Mouse (Mus musculus) embryonic facial prominence, embryonic 10.5 days (tissue): ENCODE data around the gene Gm29609. TPM values are rescaled to one million over a fixed set of nuclear protein-coding genes. Genes with fewer than 3 reads are reported as not detected.
A peak's percentile ranks its signal among the peaks of the same experiment; 100 is the strongest.

ENCODE experiments used
- DNase-seq: peaks from one replicate; pipeline ENCODE4 v3.0.0-alpha.2; 2017; ENCODE audit warnings: low spot score
- H3K27ac ChIP-seq: fragments of 300-500 bp; sonication (generic); replicated peaks from 2 replicates; pipeline ENCODE4 v1.5.1; 2016; ENCODE audit warnings: mild to moderate bottlenecking
- H3K27me3 ChIP-seq: fragments of 300-500 bp; sonication (generic); replicated peaks from 2 replicates; pipeline ENCODE4 v1.6.1; 2016; ENCODE audit warnings: low read depth, mild to moderate bottlenecking; ENCODE audit not compliant: poor library complexity, severe bottlenecking
- H3K36me3 ChIP-seq: fragments of 300-500 bp; sonication (generic); replicated peaks from 2 replicates; pipeline ENCODE4 v1.6.1; 2016; ENCODE audit warnings: mild to moderate bottlenecking, moderate library complexity
- H3K4me1 ChIP-seq: fragments of 300-500 bp; sonication (generic); 2 replicates; pipeline ENCODE4 v1.6.1; 2016
- H3K4me3 ChIP-seq: fragments of 300-500 bp; sonication (generic); 2 replicates; pipeline ENCODE4 v1.5.1; 2016; ENCODE audit warnings: mild to moderate bottlenecking, moderate library complexity
- H3K9me3 ChIP-seq: fragments of 300-500 bp; sonication (generic); 2 replicates; pipeline ENCODE4 v1.6.1; 2016; ENCODE audit warnings: mild to moderate bottlenecking
- WGBS: fragments of 180-500 bp; shearing (Covaris S2); methylation state at CpG from one replicate; pipeline ENCODE4 v1.1.7; 2016; 5-methylcytosine and 5-hydroxymethylcytosine counted together
- polyA plus RNA-seq: library from polyadenylated mRNA; unstranded; fragments of >200 nt; fragmentation: Nextera tagmentation; extraction: Ambion mirVana; gene quantifications from 2 replicates; pipeline ENCODE4 v1.2.1, GENCODE M21; 2016

The Gm29609 gene
- polyA plus RNA-seq, 1 experiment from 2014 or later: 1.5 TPM

- Histone ChIP-seq H3K4me1 (peaks cover 6% of the 10 kb centered on the region; the same call in 1 of the 2 replicates), H3K9me3 (no peaks in the 10 kb centered on the region), H3K27ac (no peak overlapping the region), H3K27me3 (peaks cover 10% of the 10 kb centered on the region), H3K4me3 (no peak overlapping the region), H3K36me3 (no peaks in the 10 kb centered on the region)
- WGBS: 28% methylated on average over 10 of the region's 10 CpGs
- DNase-seq: no peak
Measured at GRCm38 (mm10) chr5:31116912-31117311, 62.8 kb downstream of the Gm29609 start.

- H3K36me3 ChIP-seq: no peaks in the 10 kb centered on the region
- no peaks in the 10 kb centered on the region for H3K9me3 ChIP-seq
- peaks cover 10% of the 10 kb centered on the region for H3K27me3 ChIP-seq
- no peak within 1 kb of the TSS for H3K27ac ChIP-seq
- H3K4me3 ChIP-seq: no peak within 1 kb of the TSS
- 37% methylated on average over 3 of the region's 3 CpGs for WGBS
- no peak for DNase-seq
- H3K4me1 ChIP-seq: peaks cover 6% of the 10 kb centered on the region; the same call in 1 of the 2 replicates
Measured at GRCm38 (mm10) chr5:31116354-31116753, 63.4 kb downstream of the Gm29609 start, which contains the start of gene Trim54. Gene Trim54, plus strand, starts transcription at chr5:31116712.

- H3K36me3 ChIP-seq: no peaks in the 10 kb centered on the region
- no peak for DNase-seq
- no peak overlapping the region for H3K27ac ChIP-seq
- H3K27me3 ChIP-seq: no peaks in the 10 kb centered on the region
- H3K4me3 ChIP-seq: no peak overlapping the region
- no peaks in the 10 kb centered on the region for H3K9me3 ChIP-seq
- 35% methylated on average over 7 of the region's 7 CpGs for WGBS
- no peaks in the 10 kb centered on the region for H3K4me1 ChIP-seq
Measured at GRCm38 (mm10) chr5:31110781-31111180, 68.9 kb downstream of the Gm29609 start.

GRCm38 (mm10) chr5:31108000-31108490 is 71.7 kb downstream of the Gm29609 start, which contains the start of gene Slc30a3:
Gene Slc30a3, minus strand, starts transcription at chr5:31108237.
- Histone ChIP-seq H3K4me1 (no peaks in the 10 kb centered on the region), H3K9me3 (no peaks in the 10 kb centered on the region), H3K36me3 (no peaks in the 10 kb centered on the region), H3K4me3 (no peak within 1 kb of the TSS), H3K27ac (no peak within 1 kb of the TSS), H3K27me3 (no peaks in the 10 kb centered on the region)
- no peak for DNase-seq
- 95% methylated on average over 18 of the region's 18 CpGs for whole genome bisulfite sequencing

- no peaks in the 10 kb centered on the region for H3K4me1 ChIP-seq
- H3K4me3 ChIP-seq: no peak within 1 kb of the TSS
- no peaks in the 10 kb centered on the region for H3K9me3 ChIP-seq
- WGBS: 84% methylated on average over 9 of the region's 9 CpGs
- no peaks in the 10 kb centered on the region for H3K27me3 ChIP-seq
- no peaks in the 10 kb centered on the region for H3K36me3 ChIP-seq
- no peak for DNase-seq
- no peak within 1 kb of the TSS for H3K27ac ChIP-seq
Measured at GRCm38 (mm10) chr5:31105814-31106335, 73.8 kb downstream of the Gm29609 start, which contains the start of gene Dnajc5g. Gene Dnajc5g, plus strand, starts transcription at chr5:31106285.

GRCm38 (mm10) chr5:31095711-31096480 is 83.8 kb downstream of the Gm29609 start:
- Histone ChIP-seq H3K4me3 (peak overlapping the region; percentile 50; the same call in 1 of the 2 replicates), H3K9me3 (no peaks in the 10 kb centered on the region), H3K36me3 (no peaks in the 10 kb centered on the region), H3K27ac (no peak overlapping the region), H3K27me3 (peaks cover 92% of the 10 kb centered on the region), H3K4me1 (peaks cover 33% of the 10 kb centered on the region)
- 28% methylated on average over 11 of the region's 11 CpGs for WGBS
- DNase-seq: no peak

GRCm38 (mm10) chr5:31094799-31095691 is 84.7 kb downstream of the Gm29609 start:
- Histone ChIP-seq H3K27ac (no peak overlapping the region), H3K36me3 (no peaks in the 10 kb centered on the region), H3K9me3 (no peaks in the 10 kb centered on the region), H3K27me3 (peaks cover 100% of the 10 kb centered on the region), H3K4me1 (peaks cover 33% of the 10 kb centered on the region), H3K4me3 (peak overlapping the region; percentile 50)
- under 1% methylated on average over 59 of the region's 59 CpGs for WGBS
- peak; percentile 56 for DNase-seq

Other genes starting within 250 kb of the Gm29609 start
- 2.2 and 3.2 TPM in 2 replicates for gene Cgref1, start 234.3 kb downstream of the Gm29609 start, polyA plus RNA-seq
- 142 and 150 TPM in 2 replicates for gene Preb, start 219.6 kb downstream of the Gm29609 start, polyA plus RNA-seq
- not detected in 2 replicates for gene Tcf23, start 211.2 kb downstream of the Gm29609 start, polyA plus RNA-seq
- 60.2 and 64.8 TPM in 2 replicates for gene Atraid, start 131.6 kb downstream of the Gm29609 start, polyA plus RNA-seq
- 9.9 and 12.2 TPM in 2 replicates for gene Slc5a6, start 131.0 kb downstream of the Gm29609 start, polyA plus RNA-seq
- 64.6 and 71.3 TPM in 2 replicates for gene Cad, start 125.1 kb downstream of the Gm29609 start, polyA plus RNA-seq
- gene Dnajc5g, start 73.6 kb downstream of the Gm29609 start, polyA plus RNA-seq: not detected in 2 replicates
- 0.59 and 0.85 TPM in 2 replicates for gene Slc30a3, start 71.7 kb downstream of the Gm29609 start, polyA plus RNA-seq
- gene Trim54, start 63.2 kb downstream of the Gm29609 start, polyA plus RNA-seq: not detected in 2 replicates
- gene Ucn, start 41.1 kb downstream of the Gm29609 start, polyA plus RNA-seq: not detected in 2 replicates
- 63.5 and 70.1 TPM in 2 replicates for gene Mpv17, start 25.7 kb downstream of the Gm29609 start, polyA plus RNA-seq
- gene Gtf3c2, start 233 bp upstream of the Gm29609 start, polyA plus RNA-seq: 123 and 124 TPM in 2 replicates
- gene Snx17, start 13.3 kb upstream of the Gm29609 start, polyA plus RNA-seq: 125 and 127 TPM in 2 replicates
- gene Eif2b4, start 13.5 kb upstream of the Gm29609 start, polyA plus RNA-seq: 81.4 and 91.1 TPM in 2 replicates
- gene Zfp513, start 22.4 kb upstream of the Gm29609 start, polyA plus RNA-seq: 11.4 and 12.3 TPM in 2 replicates
- gene Ppm1g, start 40.8 kb upstream of the Gm29609 start, polyA plus RNA-seq: 185 and 197 TPM in 2 replicates
- gene Nrbp1, start 61.0 kb upstream of the Gm29609 start, polyA plus RNA-seq: 140 and 143 TPM in 2 replicates
- 0.40 TPM in 1 of 2 replicates, not detected in the other for gene Gm9970, start 61.3 kb upstream of the Gm29609 start, polyA plus RNA-seq
- gene Krtcap3, start 71.8 kb upstream of the Gm29609 start, polyA plus RNA-seq: 16.8 and 21.2 TPM in 2 replicates
- 37.3 and 39.2 TPM in 2 replicates for gene Ift172, start 111.2 kb upstream of the Gm29609 start, polyA plus RNA-seq
- 54.6 and 57.1 TPM in 2 replicates for gene Fndc4, start 116.2 kb upstream of the Gm29609 start, polyA plus RNA-seq
- 0.19 and 0.29 TPM in 2 replicates for gene Gckr, start 117.5 kb upstream of the Gm29609 start, polyA plus RNA-seq